Comparison of ENCODE assay signal across 8 mouse cellular contexts in genomic region chr9:105309553-105310281, GRCm38 (mm10).
DNase-seq lines count a peak whose midpoint lies in the region.

No protein-coding gene starts in this region.

- intact Hi-C loops in left cerebral cortex, postnatal 10 days (cut with DNase I): no loop called here

- DNase-seq in adrenal gland, postnatal 10 days: peak; percentile 41
- DNase-seq in adrenal gland, adult (ENCODE audit: inconsistent age in 2 of 2, low spot score in 1 of 2): no peak
- DNase-seq in ovary, postnatal 14 days (ENCODE audit: low spot score): peak; percentile 2
- no peak for DNase-seq in ovary, postnatal 10 days (ENCODE audit: low spot score)
- DNase-seq in left cerebral cortex, postnatal 10 days (ENCODE audit: extremely low spot score in 1 of 2, low spot score in 2 of 2): peak; percentile 40 to 46
- DNase-seq in retina, embryonic 14.5 days (ENCODE audit: low spot score): peak; percentile 20
- DNase-seq in urinary bladder, postnatal 10 days (ENCODE audit: low spot score): no peak
- no peak for DNase-seq in adrenal gland, adult 18-20 months (ENCODE audit: low spot score in 2 of 2)

Comparison
In these comparisons a context has a peak if more than half of its experiments do, and no peak if none do; other contexts are left out.
1. DNase-seq: peak in adrenal gland, postnatal 10 days (single experiment), ovary, postnatal 14 days (single experiment), left cerebral cortex, postnatal 10 days (2 of 2) and retina, embryonic 14.5 days (single experiment); none in adrenal gland, adult (0 of 2), ovary, postnatal 10 days (single experiment), urinary bladder, postnatal 10 days (single experiment) and adrenal gland, adult 18-20 months (0 of 2).